24 mouse cellular contexts compared by ENCODE assay signal in genomic region chr6:53209398-53209797, GRCm38 (mm10).
DNase-seq lines count a peak whose midpoint lies in the region; ATAC-seq and TF ChIP-seq lines count a peak whose summit lies in the region.
"Had no signal": no experiment of that assay in that cellular context is flagged by ENCODE, and none has a peak within 500 bp of the region (broad histone marks: within the 10 kb centered on the region; RNA-seq: fewer than 3 reads in every experiment).

No protein-coding gene starts in this region.

- no peaks in the 10 kb centered on the region for H3K27me3 ChIP-seq in heart, embryonic 11.5 days (ENCODE audit: control insufficient read depth, insufficient read depth, low read length)
- H3K27me3 ChIP-seq in lung, postnatal 0 days (replicated peaks; ENCODE audit: insufficient read depth, low read length), result no peaks in the 10 kb centered on the region
- H3K27me3 ChIP-seq: CH12.LX; embryonic facial prominence, embryonic 12.5 days; forebrain, embryonic 13.5 days; forebrain, embryonic 15.5 days; Patski had no signal

- H3K4me3 ChIP-seq in heart, embryonic 11.5 days (ENCODE audit: low read depth, low read length), result no peak overlapping the region
- no peak overlapping the region for H3K4me3 ChIP-seq in lung, postnatal 0 days (ENCODE audit: low read depth, low read length)
- H3K4me3 ChIP-seq: embryonic facial prominence, embryonic 10.5 days; embryonic facial prominence, embryonic 12.5 days; forebrain, embryonic 13.5 days; forebrain, embryonic 15.5 days had no signal

- H3K9me3 ChIP-seq in heart, embryonic 11.5 days (replicated peaks; ENCODE audit: control insufficient read depth, low read length), result no peaks in the 10 kb centered on the region
- H3K9me3 ChIP-seq in lung, postnatal 0 days (ENCODE audit: low read length), result no peaks in the 10 kb centered on the region
- H3K9me3 ChIP-seq: embryonic facial prominence, embryonic 10.5 days; embryonic facial prominence, embryonic 12.5 days; forebrain, embryonic 13.5 days; forebrain, embryonic 15.5 days had no signal

- DNase-seq in heart, adult 11 months, result peak; percentile 5
- no peak for DNase-seq in lung, postnatal 0 days (ENCODE audit: low spot score)
- no peak for DNase-seq in lung, adult 18-20 months
- DNase-seq in T-cell, adult 2 months (ENCODE audit: low spot score), result no peak
- DNase-seq: adrenal gland, adult 8-10 months; adrenal gland, postnatal 14 days; adrenal gland, postnatal 36 days; B cell, adult 2 months; cerebellum, adult 11-12 months; cerebellum, adult 2 months; cerebellum, adult 9-10 months; cerebellum, postnatal 10 days; cerebellum, postnatal 25 days; forebrain, postnatal 0 days had no signal

- WGBS in heart, embryonic 11.5 days (ENCODE audit: insufficient replicate concordance), result 51% methylated on average over 6 of the region's 6 CpGs
- WGBS in lung, postnatal 0 days, result 27% methylated on average over 6 of the region's 6 CpGs

- no peak overlapping the region for H3K9ac ChIP-seq in heart, embryonic 11.5 days (ENCODE audit: low read depth, low read length)
- H3K9ac ChIP-seq in lung, postnatal 0 days (replicated peaks; ENCODE audit: low read depth), result no peak overlapping the region
- H3K9ac ChIP-seq: embryonic facial prominence, embryonic 12.5 days; forebrain, embryonic 13.5 days; forebrain, embryonic 15.5 days; forebrain, postnatal 0 days had no signal

- no peaks in the 10 kb centered on the region for H3K36me3 ChIP-seq in heart, embryonic 11.5 days (ENCODE audit: control insufficient read depth, insufficient read depth, low read length)
- H3K36me3 ChIP-seq in lung, postnatal 0 days (ENCODE audit: insufficient read depth, low read length), result no peaks in the 10 kb centered on the region
- H3K36me3 ChIP-seq: embryonic facial prominence, embryonic 10.5 days; embryonic facial prominence, embryonic 12.5 days; forebrain, embryonic 15.5 days; G1E had no signal

- peak; percentile 58; the same call in 1 of the 2 replicates for TF ChIP-seq EP300 in lung, postnatal 0 days (IDR thresholded peaks at IDR 0.05)

- ATAC-seq in heart, embryonic 11.5 days (replicated peaks; ENCODE audit: insufficient number of reproducible peaks, low FRiP score, low TSS enrichment), result no peak
- peak; percentile 37; the same call in 1 of the 2 replicates for ATAC-seq in lung, postnatal 0 days
- ATAC-seq: activated CD4-positive, CD25-positive, alpha-beta regulatory T cell, adult 4 months; CD4-positive, CD25-positive, alpha-beta regulatory T cell, adult 4 months; forebrain, embryonic 13.5 days; forebrain, embryonic 15.5 days; forebrain, postnatal 0 days; Patski had no signal

- no peak overlapping the region for H3K27ac ChIP-seq in heart, embryonic 11.5 days (ENCODE audit: low read depth, low read length)
- no peak overlapping the region for H3K27ac ChIP-seq in lung, postnatal 0 days (ENCODE audit: low read length)
- H3K27ac ChIP-seq: embryonic facial prominence, embryonic 10.5 days; embryonic facial prominence, embryonic 12.5 days; forebrain, embryonic 13.5 days; forebrain, embryonic 15.5 days had no signal

- no peak overlapping the region for H3K4me2 ChIP-seq in heart, embryonic 11.5 days
- no peak overlapping the region for H3K4me2 ChIP-seq in lung, postnatal 0 days (replicated peaks; ENCODE audit: low read depth, low read length)
- H3K4me2 ChIP-seq: embryonic facial prominence, embryonic 12.5 days; forebrain, embryonic 13.5 days; forebrain, embryonic 15.5 days had no signal

- no peak for TF ChIP-seq CTCF in lung, postnatal 0 days (IDR thresholded peaks at IDR 0.05)

- no peaks in the 10 kb centered on the region for H3K4me1 ChIP-seq in heart, embryonic 11.5 days (ENCODE audit: control insufficient read depth, insufficient read depth, low read length)
- peaks cover 7% of the 10 kb centered on the region; the same call in 1 of the 2 replicates for H3K4me1 ChIP-seq in lung, postnatal 0 days (ENCODE audit: insufficient read depth, low read depth, low read length)
